Mouse (Mus musculus) forebrain, postnatal 0 days (tissue): ENCODE measurements around the gene Tbc1d10c. TPM values are rescaled to one million over a fixed set of nuclear protein-coding genes. Genes with fewer than 3 reads are reported as not detected.
A peak's percentile ranks its signal among the peaks of the same experiment; 100 is the strongest.
"Not testable (repeated sequence)": the region's sequence is repeated elsewhere in the genome, so short reads cannot be mapped to it uniquely, and the experiment has no call there.

Experiments used
- ATAC-seq: fragments of 200-750 bp; cut with Nextera tagmentation; 2 replicates; pipeline ENCODE4 v1.8.0; 2017; ENCODE audit warnings: mild to moderate bottlenecking, moderate library complexity
- DNase-seq: peaks from one replicate; pipeline ENCODE4 v3.0.0-alpha.2; 2015
- H3K27ac ChIP-seq: fragments of 300-500 bp; sonication (generic); 2 replicates; pipeline ENCODE4 v1.5.1; 2014; ENCODE audit warnings: low read depth, mild to moderate bottlenecking, antibody characterized with exemption, low read length, moderate library complexity, mixed read lengths
- H3K27me3 ChIP-seq: fragments of 300-500 bp; sonication (generic); 2 replicates; pipeline ENCODE4 v1.6.1; 2014; ENCODE audit warnings: mild to moderate bottlenecking, low read length, mixed read lengths; ENCODE audit not compliant: insufficient read depth
- H3K36me3 ChIP-seq: fragments of 300-500 bp; sonication (generic); 2 replicates; pipeline ENCODE4 v1.6.1; 2014; ENCODE audit warnings: mild to moderate bottlenecking, moderate library complexity; ENCODE audit not compliant: insufficient read depth
- H3K4me1 ChIP-seq: fragments of 300-500 bp; sonication (generic); 2 replicates; pipeline ENCODE4 v1.6.1; 2014; ENCODE audit warnings: antibody characterized with exemption; ENCODE audit not compliant: insufficient read depth
- H3K4me2 ChIP-seq: fragments of 300-500 bp; sonication (generic); 2 replicates; pipeline ENCODE4 v1.6.1; 2014; ENCODE audit warnings: low read depth, mild to moderate bottlenecking, moderate library complexity
- H3K4me3 ChIP-seq: fragments of 300-500 bp; sonication (generic); 2 replicates; pipeline ENCODE4 v1.5.1; 2014; ENCODE audit warnings: low read depth, low read length, mixed read lengths
- H3K9ac ChIP-seq: fragments of 300-500 bp; sonication (generic); 2 replicates; pipeline ENCODE4 v1.6.1; 2014; ENCODE audit warnings: mild to moderate bottlenecking
- H3K9me3 ChIP-seq: fragments of 300-500 bp; sonication (generic); 2 replicates; pipeline ENCODE4 v1.6.1; 2016; ENCODE audit warnings: low read length
- CTCF ChIP-seq: sonication (generic); IDR thresholded peaks from 2 replicates; pipeline ENCODE4 v1.5.1; 2016; ENCODE audit warnings: antibody characterized with exemption, control low read depth, low read depth
- WGBS: fragments of 180-500 bp; shearing (Covaris S2); extraction: QIAGEN DNeasy Blood & Tissue Kit; methylation state at CpG from one replicate; pipeline ENCODE4 v1.1.7; 2014; 5-methylcytosine and 5-hydroxymethylcytosine counted together
- microRNA-seq, 2 experiments: library from miRNA; unstranded; fragments of <30 nt; microRNA quantifications; one replicate each; pipeline ENCODE4; 2016
- polyA plus RNA-seq: library from polyadenylated mRNA; unstranded; fragments of >200 nt; fragmentation: Nextera tagmentation; extraction: Ambion mirVana; gene quantifications from 2 replicates; pipeline ENCODE4 v1.2.1, GENCODE M21; 2015
- total RNA-seq: library from RNA; depleted of rRNA; stranded (reverse); fragments of >200 nt; gene quantifications from 2 replicates; pipeline ENCODE4 v1.2.3, GENCODE M21; 2014; rRNA removed

Gene Tbc1d10c
- total and polyA plus RNA-seq, 2 experiments from 2014 or later = 1.5 to 2.9 TPM

DNA sequence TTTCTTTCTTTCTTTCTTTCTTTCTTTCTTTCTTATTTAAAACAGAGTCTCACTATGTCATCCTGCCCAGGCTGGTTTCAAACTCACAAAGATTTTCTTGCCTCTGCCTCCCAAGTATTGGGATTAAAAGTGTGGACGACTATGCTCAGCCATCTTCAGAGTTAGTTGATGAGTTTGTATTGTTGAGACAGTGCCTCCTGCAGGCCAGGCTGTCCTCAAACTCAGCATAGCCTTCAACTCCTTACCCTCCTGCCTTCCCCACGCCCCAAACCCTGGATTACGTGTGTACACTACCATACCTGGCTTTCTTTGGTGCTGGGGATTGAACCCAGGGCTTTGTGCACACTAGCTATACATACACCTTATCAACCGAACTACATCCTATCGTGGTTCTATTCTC lies 54.6 kb downstream of the Tbc1d10c start:
- no peak for TF ChIP-seq CTCF
- ATAC-seq = no peak
- 72% methylated on average over 5 of the region's 5 CpGs for WGBS

DNA sequence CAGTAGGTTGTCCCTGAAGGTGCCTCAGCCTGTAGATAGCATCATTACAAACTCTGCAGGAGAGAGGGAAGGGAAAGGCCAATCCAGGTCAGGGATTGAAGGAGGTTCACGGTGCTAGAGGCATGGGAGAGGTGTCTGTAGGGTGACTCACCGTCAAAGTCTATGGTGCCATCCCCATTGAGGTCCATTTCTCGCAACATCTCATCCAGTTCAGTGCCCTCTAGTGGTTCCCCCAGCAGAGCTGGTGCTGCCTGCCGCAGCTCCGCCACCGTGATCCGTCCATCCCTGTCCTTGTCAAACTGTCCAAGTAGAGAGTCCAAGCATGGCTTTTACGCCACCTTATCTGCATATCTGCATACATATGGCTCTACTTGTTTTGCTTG lies 55.1 kb downstream of the Tbc1d10c start:
- ATAC-seq, H3K4me3 ChIP-seq, H3K4me2 ChIP-seq, H3K9me3 ChIP-seq, H3K27ac ChIP-seq, H3K4me1 ChIP-seq, H3K27me3 ChIP-seq, DNase-seq, H3K9ac ChIP-seq: not testable (repeated sequence)
- 27% methylated on average over 8 of the region's 8 CpGs for WGBS
- H3K36me3 ChIP-seq = peaks cover 24% of the 10 kb centered on the region
- peak; percentile 46 for TF ChIP-seq CTCF

More for the DNA sequence above, 54.6 kb downstream of the Tbc1d10c start:
- Histone ChIP-seq H3K4me3 (no peak overlapping the region), H3K4me1 (no peaks in the 10 kb centered on the region), H3K27me3 (no peaks in the 10 kb centered on the region), H3K9me3 (no peaks in the 10 kb centered on the region), H3K9ac (no peak overlapping the region), H3K27ac (no peak overlapping the region), H3K4me2 (no peak overlapping the region), H3K36me3 (peaks cover 19% of the 10 kb centered on the region)
- DNase-seq = no peak

DNA sequence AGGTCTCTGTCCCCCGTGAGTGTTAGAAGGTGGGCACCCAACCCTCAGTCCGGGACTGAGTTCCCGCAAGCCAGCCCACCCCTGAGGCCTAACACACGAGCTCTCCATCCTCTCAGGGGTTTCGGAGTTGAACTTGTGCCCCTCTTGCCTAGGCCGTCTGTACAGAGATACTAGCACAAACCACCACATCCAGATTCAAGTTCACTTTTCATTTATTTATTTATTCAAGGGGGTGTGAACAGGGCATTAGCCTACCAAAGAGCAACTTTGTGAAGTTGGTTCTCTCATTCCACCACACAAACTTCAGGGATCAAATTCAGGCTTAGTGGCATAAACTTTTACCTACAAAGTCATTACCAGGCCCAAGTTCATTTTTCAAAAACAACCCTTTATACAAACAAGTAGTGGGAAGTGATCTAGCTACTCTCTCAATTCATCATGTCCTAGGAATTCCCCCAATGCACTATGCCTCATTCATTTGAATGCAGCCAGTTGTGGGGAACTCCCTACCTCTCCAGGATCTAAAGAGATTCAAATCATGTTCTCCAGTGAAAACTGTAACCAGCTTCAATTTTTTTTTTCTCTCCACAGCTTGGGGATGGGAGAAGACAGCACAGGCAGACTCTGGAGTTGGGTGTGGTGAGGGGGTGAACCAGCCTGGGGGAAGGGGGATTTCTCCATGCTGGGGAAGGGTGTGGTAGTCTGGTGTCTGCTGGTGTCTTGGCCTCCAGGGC lies 55.7 kb downstream of the Tbc1d10c start:
- H3K4me1 ChIP-seq, ATAC-seq, H3K9ac ChIP-seq, H3K4me3 ChIP-seq, H3K4me2 ChIP-seq, H3K27me3 ChIP-seq, H3K9me3 ChIP-seq, DNase-seq, H3K27ac ChIP-seq: not testable (repeated sequence)
- 84% methylated on average over 6 of the region's 6 CpGs for WGBS
- peaks cover 29% of the 10 kb centered on the region for H3K36me3 ChIP-seq

GRCm38 (mm10) chr19:4134354-4134753 lies 56.7 kb downstream of the Tbc1d10c start:
- no peak for ATAC-seq
- no peak for TF ChIP-seq CTCF
- no peak overlapping the region for H3K9ac ChIP-seq
- H3K27me3 ChIP-seq = no peaks in the 10 kb centered on the region
- no peak overlapping the region for H3K4me2 ChIP-seq
- no peaks in the 10 kb centered on the region for H3K4me1 ChIP-seq
- 82% methylated on average over 4 of the region's 4 CpGs for WGBS
- no peak overlapping the region for H3K27ac ChIP-seq
- H3K9me3 ChIP-seq = no peaks in the 10 kb centered on the region
- H3K36me3 ChIP-seq = peaks cover 34% of the 10 kb centered on the region
- no peak overlapping the region for H3K4me3 ChIP-seq
- no peak for DNase-seq

Small RNAs within 50 kb of the gene (microRNA-seq; reads per million reads assigned to microRNA genes)
- gene Gm26115 = 0 reads per million in 2 experiments

Other genes starting within 250 kb of the Tbc1d10c start
Only the 30 nearest of the 31 such genes appear.
- not detected in 2 replicates for gene Aldh3b3, start 232.6 kb downstream of the Tbc1d10c start, total RNA-seq
- gene Aldh3b3, start 232.6 kb downstream of the Tbc1d10c start, polyA plus RNA-seq = not detected in 2 replicates
- 1.5 and 2.7 TPM in 2 replicates for gene Aldh3b2, start 219.0 kb downstream of the Tbc1d10c start, total RNA-seq
- gene Aldh3b2, start 219.0 kb downstream of the Tbc1d10c start, polyA plus RNA-seq = 1.8 and 1.9 TPM in 2 replicates
- gene Acy3, start 204.7 kb downstream of the Tbc1d10c start, total RNA-seq = 2.2 and 2.5 TPM in 2 replicates
- 2.2 and 2.8 TPM in 2 replicates for gene Acy3, start 204.7 kb downstream of the Tbc1d10c start, polyA plus RNA-seq
- gene Tbx10, start 198.5 kb downstream of the Tbc1d10c start, total RNA-seq = not detected in 2 replicates
- not detected in 2 replicates for gene Tbx10, start 198.5 kb downstream of the Tbc1d10c start, polyA plus RNA-seq
- gene Nudt8, start 190.7 kb downstream of the Tbc1d10c start, total RNA-seq = 26.7 and 30.8 TPM in 2 replicates
- gene Nudt8, start 190.7 kb downstream of the Tbc1d10c start, polyA plus RNA-seq = 36.3 and 40.4 TPM in 2 replicates
- gene Gm49405, start 190.7 kb downstream of the Tbc1d10c start, total RNA-seq = 7.8 and 8.5 TPM in 2 replicates
- 2.1 and 2.6 TPM in 2 replicates for gene Gm49405, start 190.7 kb downstream of the Tbc1d10c start, polyA plus RNA-seq
- gene Doc2g, start 188.0 kb downstream of the Tbc1d10c start, total RNA-seq = 16.0 and 17.8 TPM in 2 replicates
- gene Doc2g, start 188.0 kb downstream of the Tbc1d10c start, polyA plus RNA-seq = 5.7 and 6.3 TPM in 2 replicates
- 250 and 281 TPM in 2 replicates for gene Ndufv1, start 178.5 kb downstream of the Tbc1d10c start, total RNA-seq
- gene Ndufv1, start 178.5 kb downstream of the Tbc1d10c start, polyA plus RNA-seq = 268 TPM in 2 replicates
- gene Gstp1, start 153.3 kb downstream of the Tbc1d10c start, total RNA-seq = 245 and 296 TPM in 2 replicates
- gene Gstp1, start 153.3 kb downstream of the Tbc1d10c start, polyA plus RNA-seq = 619 and 642 TPM in 2 replicates
- gene Gstp2, start 145.3 kb downstream of the Tbc1d10c start, total RNA-seq = 2.7 TPM in 1 of 2 replicates, not detected in the other
- 0.54 and 2.5 TPM in 2 replicates for gene Gstp2, start 145.3 kb downstream of the Tbc1d10c start, polyA plus RNA-seq
- gene Gstp3, start 131.7 kb downstream of the Tbc1d10c start, total RNA-seq = not detected in 2 replicates
- gene Gstp3, start 131.7 kb downstream of the Tbc1d10c start, polyA plus RNA-seq = not detected in 2 replicates
- gene Cabp2, start 109.7 kb downstream of the Tbc1d10c start, total RNA-seq = not detected in 2 replicates
- gene Cabp2, start 109.7 kb downstream of the Tbc1d10c start, polyA plus RNA-seq = not detected in 2 replicates
- 34.4 and 35.4 TPM in 2 replicates for gene Cdk2ap2, start 94.1 kb downstream of the Tbc1d10c start, total RNA-seq
- 59.9 and 65.4 TPM in 2 replicates for gene Cdk2ap2, start 94.1 kb downstream of the Tbc1d10c start, polyA plus RNA-seq
- 108 and 127 TPM in 2 replicates for gene Pitpnm1, start 91.3 kb downstream of the Tbc1d10c start, total RNA-seq
- gene Pitpnm1, start 91.3 kb downstream of the Tbc1d10c start, polyA plus RNA-seq = 68.8 and 82.9 TPM in 2 replicates
- gene Aip, start 65.4 kb downstream of the Tbc1d10c start, total RNA-seq = 25.8 and 33.9 TPM in 2 replicates
- gene Aip, start 65.4 kb downstream of the Tbc1d10c start, polyA plus RNA-seq = 85.7 and 86.2 TPM in 2 replicates
- gene Gpr152, start 51.5 kb downstream of the Tbc1d10c start, total RNA-seq = 0.19 and 0.23 TPM in 2 replicates
- not detected in 2 replicates for gene Gpr152, start 51.5 kb downstream of the Tbc1d10c start, polyA plus RNA-seq
- gene Cabp4, start 47.3 kb downstream of the Tbc1d10c start, total RNA-seq = not detected in 2 replicates
- 0.06 and 0.08 TPM in 2 replicates for gene Cabp4, start 47.3 kb downstream of the Tbc1d10c start, polyA plus RNA-seq
- 128 and 182 TPM in 2 replicates for gene Coro1b, start 42.7 kb downstream of the Tbc1d10c start, total RNA-seq
- 106 and 112 TPM in 2 replicates for gene Coro1b, start 42.7 kb downstream of the Tbc1d10c start, polyA plus RNA-seq
- gene Ptprcap, start 37.7 kb downstream of the Tbc1d10c start, total RNA-seq = 0.77 and 1.2 TPM in 2 replicates
- gene Ptprcap, start 37.7 kb downstream of the Tbc1d10c start, polyA plus RNA-seq = 0.48 and 0.59 TPM in 2 replicates
- gene Rps6kb2, start 27.9 kb downstream of the Tbc1d10c start, total RNA-seq = 23.5 and 33.5 TPM in 2 replicates
- 51.9 and 55.5 TPM in 2 replicates for gene Rps6kb2, start 27.9 kb downstream of the Tbc1d10c start, polyA plus RNA-seq
- 4.1 and 4.4 TPM in 2 replicates for gene Carns1, start 15.8 kb downstream of the Tbc1d10c start, total RNA-seq
- 3.1 and 4.7 TPM in 2 replicates for gene Carns1, start 15.8 kb downstream of the Tbc1d10c start, polyA plus RNA-seq
- gene Ppp1ca, start 781 bp upstream of the Tbc1d10c start, total RNA-seq = 480 and 509 TPM in 2 replicates
- gene Ppp1ca, start 781 bp upstream of the Tbc1d10c start, polyA plus RNA-seq = 551 and 589 TPM in 2 replicates
- gene Rad9a, start 10.4 kb upstream of the Tbc1d10c start, total RNA-seq = 11.8 and 16.4 TPM in 2 replicates
- 15.9 and 16.5 TPM in 2 replicates for gene Rad9a, start 10.4 kb upstream of the Tbc1d10c start, polyA plus RNA-seq
- gene Clcf1, start 23.0 kb upstream of the Tbc1d10c start, total RNA-seq = 0.38 and 1.2 TPM in 2 replicates
- 0.29 and 0.41 TPM in 2 replicates for gene Clcf1, start 23.0 kb upstream of the Tbc1d10c start, polyA plus RNA-seq
- gene AC109138.7, start 23.1 kb upstream of the Tbc1d10c start, total RNA-seq = not detected in 2 replicates
- gene AC109138.7, start 23.1 kb upstream of the Tbc1d10c start, polyA plus RNA-seq = not detected in 2 replicates
- 18.8 and 21.2 TPM in 2 replicates for gene Pold4, start 40.6 kb upstream of the Tbc1d10c start, total RNA-seq
- gene Pold4, start 40.6 kb upstream of the Tbc1d10c start, polyA plus RNA-seq = 21.8 and 23.4 TPM in 2 replicates
- 35.9 and 41.5 TPM in 2 replicates for gene Ssh3, start 77.9 kb upstream of the Tbc1d10c start, total RNA-seq
- gene Ssh3, start 77.9 kb upstream of the Tbc1d10c start, polyA plus RNA-seq = 6.4 and 9.1 TPM in 2 replicates
- gene Ankrd13d, start 91.9 kb upstream of the Tbc1d10c start, total RNA-seq = 76.6 and 87.3 TPM in 2 replicates
- 48.7 and 55.2 TPM in 2 replicates for gene Ankrd13d, start 91.9 kb upstream of the Tbc1d10c start, polyA plus RNA-seq
- gene Grk2, start 114.9 kb upstream of the Tbc1d10c start, total RNA-seq = 129 and 136 TPM in 2 replicates
- 23.6 and 24.6 TPM in 2 replicates for gene Grk2, start 114.9 kb upstream of the Tbc1d10c start, polyA plus RNA-seq
- gene Kdm2a, start 207.0 kb upstream of the Tbc1d10c start, total RNA-seq = 55.0 and 71.7 TPM in 2 replicates
- 13.1 and 19.5 TPM in 2 replicates for gene Kdm2a, start 207.0 kb upstream of the Tbc1d10c start, polyA plus RNA-seq